ENCODE assay signal across 8 mouse cellular contexts in the genomic region with DNA sequence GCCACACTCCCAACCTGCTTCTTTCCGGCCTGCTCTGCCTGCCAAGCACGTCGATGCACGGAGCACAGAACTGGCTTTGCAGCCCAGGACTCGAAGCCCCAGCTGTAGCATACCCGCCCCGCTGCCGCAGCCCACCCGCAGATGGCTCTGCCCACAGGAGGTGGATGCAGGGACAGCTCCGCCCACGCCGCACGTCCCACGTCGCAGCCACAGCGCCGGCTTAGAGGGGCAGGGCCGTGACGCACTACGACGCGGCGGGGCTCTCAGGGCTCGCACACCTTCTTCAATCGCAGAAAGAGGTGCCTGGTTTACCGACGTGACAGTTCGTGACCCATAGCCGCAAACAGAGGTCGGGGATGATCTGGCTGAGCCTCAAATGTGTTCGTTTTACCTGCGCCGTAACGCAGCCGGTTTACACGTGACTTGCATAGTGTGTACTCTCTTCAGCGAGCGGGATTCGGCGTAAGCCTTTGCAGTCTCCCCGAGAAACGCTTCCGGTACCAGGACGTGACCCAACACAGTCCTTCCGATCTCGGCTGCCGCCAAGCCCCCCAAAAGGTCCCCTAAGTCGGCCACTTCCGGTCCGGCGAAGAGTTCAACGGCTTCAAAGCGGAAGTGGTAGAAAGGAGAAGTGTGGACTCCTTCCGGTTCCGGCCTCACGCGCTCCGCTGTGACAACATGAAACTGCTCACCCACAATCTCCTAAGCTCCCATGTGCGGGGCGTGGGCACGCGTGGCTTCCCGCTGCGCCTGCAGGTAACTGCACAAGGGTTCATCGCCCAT. TPM values are rescaled to one million over a fixed set of nuclear protein-coding genes. Genes with fewer than 3 reads are reported as not detected.
A peak's percentile ranks its signal among the peaks of the same experiment; 100 is the strongest.
DNase-seq lines count a peak whose midpoint lies in the region; ATAC-seq and TF ChIP-seq lines count a peak whose summit lies in the region.

A gene (plus strand): TSS at position 192 of the 783 bp plus-strand sequence.
A gene (minus strand): TSS at position 600 of the 783 bp plus-strand sequence.

- intact Hi-C loops in gastrocnemius, adult 2 months (cut with DNase I): loop anchor here (5.0 kb wide), 1 partner anchor 72 kb away; no protein-coding TSS in a partner anchor
- intact Hi-C loops in left cerebral cortex, adult 2 months (cut with DNase I): loop anchor here (2.0 to 5.0 kb wide), 3 partner anchors 52 to 412 kb away; a partner anchor contains a TSS

- H3K4me2 ChIP-seq in hindbrain, postnatal 0 days (ENCODE audit: low read depth, low read length): peak within 1 kb of the TSS; percentile 73

- peak within 1 kb of the TSS; percentile 91 for H3K4me3 ChIP-seq in gastrocnemius, adult 2 months
- H3K4me3 ChIP-seq in hindbrain, postnatal 0 days (ENCODE audit: low read length): peak within 1 kb of the TSS; percentile 55
- peak within 1 kb of the TSS; percentile 91 for H3K4me3 ChIP-seq in left cerebral cortex, adult 2 months

- peaks cover 42% of the 10 kb centered on the region for H3K36me3 ChIP-seq in hindbrain, postnatal 0 days (ENCODE audit: insufficient read depth, low read length)

- peak; percentile 96 for ATAC-seq in hindbrain, postnatal 0 days
- peak; percentile 88 for ATAC-seq in megakaryocyte, adult 5-6 weeks (ENCODE audit: poor library complexity, severe bottlenecking)

- H3K9ac ChIP-seq in hindbrain, postnatal 0 days (replicated peaks; ENCODE audit: low read length): peak within 1 kb of the TSS; percentile 63

- TF ChIP-seq CTCF in gastrocnemius, adult 2 months (IDR thresholded peaks at IDR 0.05): no peak
- TF ChIP-seq CTCF in hindbrain, postnatal 0 days (IDR thresholded peaks at IDR 0.05; ENCODE audit: low read depth): no peak; the same call in 1 of the 2 replicates
- no peak for TF ChIP-seq CTCF in left cerebral cortex, adult 2 months (IDR thresholded peaks at IDR 0.05)

- H3K4me1 ChIP-seq in hindbrain, postnatal 0 days (ENCODE audit: insufficient read depth, low read length): peaks cover 10% of the 10 kb centered on the region; the same call in 1 of the 2 replicates

- no peaks in the 10 kb centered on the region for H3K27me3 ChIP-seq in hindbrain, postnatal 0 days (ENCODE audit: insufficient read depth, low read length)

- peak; percentile 86 for DNase-seq in WW6 (ENCODE audit: low read depth, low spot score)
- peak; percentile 74 to 85 for DNase-seq in cerebellum, postnatal 4 days (ENCODE audit: low spot score in 2 of 2)
- peak; percentile 93 for DNase-seq in gastrocnemius, adult 2 months
- DNase-seq in hindbrain, postnatal 0 days (ENCODE audit: low spot score): peak; percentile 99
- DNase-seq in left cerebral cortex, adult 2 months (ENCODE audit: extremely low spot score in 1 of 2, low spot score in 2 of 2): peak; percentile 91
- DNase-seq in right cerebral cortex, adult 2 months (ENCODE audit: low spot score in 2 of 2): peak; percentile 92
- peak; percentile 94 for DNase-seq in urinary bladder, postnatal 14 days (ENCODE audit: low spot score)

- peak within 1 kb of the TSS; percentile 99 for H3K27ac ChIP-seq in gastrocnemius, adult 2 months
- peak within 1 kb of the TSS; percentile 98 for H3K27ac ChIP-seq in hindbrain, postnatal 0 days
- peak within 1 kb of the TSS; percentile 99 for H3K27ac ChIP-seq in left cerebral cortex, adult 2 months

- no peaks in the 10 kb centered on the region for H3K9me3 ChIP-seq in hindbrain, postnatal 0 days (ENCODE audit: low read length)

- under 1% methylated on average over 65 of the region's 65 CpGs for WGBS in hindbrain, postnatal 0 days

RNA-seq across cellular contexts. Expression of the first gene that starts in this region (rescaled TPM):
- total RNA-seq in gastrocnemius, adult 2 months (2021): 10 to 100 TPM; 32.7 to 41.3 TPM
- 61.7 and 68.6 TPM in 2 replicates for total RNA-seq in hindbrain, postnatal 0 days (2014; rRNA removed)
- 109 and 111 TPM in 2 replicates for polyA plus RNA-seq in hindbrain, postnatal 0 days (2015; fragmentation: Nextera tagmentation; extraction: Ambion mirVana)
- 10 to 100 TPM; 40.0 to 43.4 TPM for total RNA-seq in left cerebral cortex, adult 2 months (2021)
- total RNA-seq in megakaryocyte, adult 5-6 weeks (2015): 133 and 146 TPM in 2 replicates
- total RNA-seq in megakaryocyte, adult 5-6 weeks (2017): 176 and 188 TPM in 2 replicates

RNA-seq across cellular contexts. Expression of the second gene that starts in this region (rescaled TPM):
- 100 to 1,000 TPM; 177 to 270 TPM for total RNA-seq in gastrocnemius, adult 2 months (2021)
- 184 and 228 TPM in 2 replicates for total RNA-seq in hindbrain, postnatal 0 days (2014; rRNA removed)
- 587 and 589 TPM in 2 replicates for polyA plus RNA-seq in hindbrain, postnatal 0 days (2015; fragmentation: Nextera tagmentation; extraction: Ambion mirVana)
- 100 to 1,000 TPM; 315 to 354 TPM for total RNA-seq in left cerebral cortex, adult 2 months (2021)
- total RNA-seq in megakaryocyte, adult 5-6 weeks (2015): 951 and 1,046 TPM in 2 replicates
- total RNA-seq in megakaryocyte, adult 5-6 weeks (2017): 1,745 and 2,032 TPM in 2 replicates

Comparison
In these comparisons a context has a peak if more than half of its experiments do, and no peak if none do; other contexts are left out.
1. Peak in every context shown above with its lines: DNase-seq, ATAC-seq, H3K4me3 ChIP-seq and H3K27ac ChIP-seq.